Mouse (Mus musculus): Measurements from ENCODE around the gene Lag3.

The Lag3 gene

DNA sequence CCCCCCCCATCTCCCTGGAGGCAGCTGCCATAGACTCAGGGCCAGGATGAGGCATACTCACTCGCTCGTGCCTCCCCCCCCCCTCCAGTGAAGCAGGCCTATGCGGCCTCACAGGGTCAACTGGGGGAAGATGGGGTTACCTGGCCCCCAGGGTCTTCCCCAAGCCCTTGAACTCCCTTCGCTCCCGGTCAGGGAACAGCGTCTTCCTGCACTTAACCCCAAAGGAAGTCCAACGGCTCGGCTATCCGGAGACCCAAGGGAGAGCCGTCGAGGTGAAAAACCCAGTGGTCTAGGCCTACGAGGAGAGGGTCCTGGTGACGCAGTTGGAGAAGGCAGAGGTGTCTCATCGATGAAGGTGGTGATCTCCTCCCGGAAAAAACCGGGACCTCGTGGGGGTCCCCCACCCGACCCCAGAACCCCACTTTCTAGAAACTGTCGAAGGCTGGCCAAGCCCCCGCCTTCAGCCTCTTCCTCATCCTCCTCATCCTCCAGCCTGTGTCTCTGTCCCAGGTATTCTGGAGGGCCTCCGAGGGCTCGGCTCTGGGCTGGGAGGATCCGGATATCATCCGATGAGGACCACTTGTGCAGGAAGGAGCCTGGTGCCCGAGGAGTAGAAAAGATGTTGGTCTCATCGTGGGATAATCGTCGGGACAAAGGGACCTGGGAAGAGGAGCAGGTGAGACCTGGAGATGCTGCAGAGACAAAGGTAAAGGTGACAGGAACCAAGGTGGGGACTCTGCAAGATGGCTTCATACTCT lies 52.8 kb downstream of the Lag3 start:
- DNase-seq = no peak

- DNase-seq = no peak
Measured at GRCm38 (mm10) chr6:124857840-124858530, 53.5 kb downstream of the Lag3 start.

GRCm38 (mm10) chr6:124856916-124857839 lies 54.3 kb downstream of the Lag3 start, which contains the start of gene P3h3:
TSS of gene P3h3 (minus strand) at chr6:124857752.
- DNase-seq = peak; percentile 85

DNA sequence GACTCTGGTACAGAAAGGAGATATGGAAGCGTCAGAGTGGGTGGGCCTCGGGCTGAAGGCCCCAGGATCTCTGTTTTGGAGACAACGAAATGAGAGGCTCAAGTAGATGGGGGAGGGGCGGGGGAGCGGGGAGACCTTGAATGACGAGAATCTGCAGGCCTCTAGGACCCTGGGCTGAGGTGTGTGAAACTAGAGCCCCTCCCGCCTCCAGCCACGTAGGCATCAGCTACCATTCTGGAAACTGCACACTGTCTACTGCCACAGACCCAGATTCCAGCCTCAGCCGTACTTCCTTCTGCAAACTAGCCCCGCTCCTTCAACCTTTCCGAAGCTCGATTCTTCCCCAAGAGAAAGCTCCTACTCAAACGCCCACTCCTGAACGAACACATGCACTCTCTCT lies 55.2 kb downstream of the Lag3 start:
- DNase-seq = no peak

- no peak for DNase-seq
Measured at GRCm38 (mm10) chr6:124854647-124855046, 56.9 kb downstream of the Lag3 start.
